In genomic region chr5:111660968-111661367, GRCm38 (mm10) we compare ENCODE assay signal across 16 mouse cellular contexts.
DNase-seq lines count a peak whose midpoint lies in the region; ATAC-seq and TF ChIP-seq lines count a peak whose summit lies in the region.
"Had no signal": no experiment of that assay in that cellular context is flagged by ENCODE, and none has a peak within 500 bp of the region (broad histone marks: within the 10 kb centered on the region; RNA-seq: fewer than 3 reads in every experiment).

No protein-coding gene starts in this region.

- WGBS in embryonic facial prominence, embryonic 10.5 days = 78% methylated on average over 6 of the region's 6 CpGs
- 26% methylated on average over 6 of the region's 6 CpGs for WGBS in forebrain, embryonic 16.5 days
- WGBS in hindbrain, embryonic 16.5 days = 19% methylated on average over 6 of the region's 6 CpGs
- 19% methylated on average over 6 of the region's 6 CpGs for WGBS in midbrain, embryonic 16.5 days
- 90% methylated on average over 6 of the region's 6 CpGs for WGBS in heart, adult 2 months

- TF ChIP-seq EP300 in heart, adult 2 months (IDR thresholded peaks at IDR 0.05; ENCODE audit: insufficient read depth, low read depth, low read length) = no peak

- H3K27me3 ChIP-seq in embryonic facial prominence, embryonic 10.5 days (replicated peaks; ENCODE audit: low read depth, poor library complexity, severe bottlenecking) = peaks cover 4% of the 10 kb centered on the region; the same call in 1 of the 2 replicates
- no peaks in the 10 kb centered on the region for H3K27me3 ChIP-seq in forebrain, embryonic 16.5 days (replicated peaks; ENCODE audit: control insufficient read depth, insufficient read depth, low read length)
- no peaks in the 10 kb centered on the region for H3K27me3 ChIP-seq in hindbrain, embryonic 16.5 days (replicated peaks; ENCODE audit: control insufficient read depth, insufficient read depth, low read length)
- no peaks in the 10 kb centered on the region for H3K27me3 ChIP-seq in midbrain, embryonic 16.5 days (ENCODE audit: control insufficient read depth, insufficient read depth, low read depth, low read length)
- H3K27me3 ChIP-seq in heart, adult 2 months (ENCODE audit: control insufficient read depth, insufficient read depth, low read length) = no peaks in the 10 kb centered on the region

- peak overlapping the region; percentile 49; the same call in 1 of the 2 replicates for H3K27ac ChIP-seq in embryonic facial prominence, embryonic 10.5 days (replicated peaks)
- peak overlapping the region; percentile 81 for H3K27ac ChIP-seq in forebrain, embryonic 16.5 days (ENCODE audit: low read length)
- peak overlapping the region; percentile 68 for H3K27ac ChIP-seq in hindbrain, embryonic 16.5 days (ENCODE audit: low read depth, low read length)
- H3K27ac ChIP-seq in midbrain, embryonic 16.5 days (ENCODE audit: low read length) = peak overlapping the region; percentile 74
- H3K27ac ChIP-seq in heart, adult 2 months = no peak overlapping the region
- H3K27ac ChIP-seq: heart, embryonic 13.5 days had no signal

- no peaks in the 10 kb centered on the region for H3K36me3 ChIP-seq in embryonic facial prominence, embryonic 10.5 days (replicated peaks)
- no peaks in the 10 kb centered on the region for H3K36me3 ChIP-seq in forebrain, embryonic 16.5 days (ENCODE audit: control insufficient read depth, insufficient read depth)
- no peaks in the 10 kb centered on the region for H3K36me3 ChIP-seq in hindbrain, embryonic 16.5 days (ENCODE audit: control insufficient read depth, insufficient read depth, low read length)
- H3K36me3 ChIP-seq in midbrain, embryonic 16.5 days (ENCODE audit: control insufficient read depth, insufficient read depth, low read length) = no peaks in the 10 kb centered on the region
- H3K36me3 ChIP-seq in heart, adult 2 months (ENCODE audit: control insufficient read depth, insufficient read depth, low read length) = no peaks in the 10 kb centered on the region
- H3K36me3 ChIP-seq: G1E; heart, embryonic 13.5 days had no signal

- TF ChIP-seq POLR2A in heart, adult 2 months (IDR thresholded peaks at IDR 0.05; ENCODE audit: insufficient read depth, low read depth, low read length) = no peak

- no peak for DNase-seq in embryonic facial prominence, embryonic 10.5 days (ENCODE audit: low spot score)
- DNase-seq in kidney, postnatal 10 days = no peak
- DNase-seq in spleen, postnatal 10 days (ENCODE audit: low spot score in 2 of 2) = no peak
- no peak for DNase-seq in heart, adult 2 months
- DNase-seq: heart, postnatal 4 days; kidney, postnatal 14 days; thymus, adult 2 months had no signal

- no peaks in the 10 kb centered on the region for H3K79me2 ChIP-seq in heart, adult 2 months (replicated peaks; ENCODE audit: control insufficient read depth, insufficient read depth, low read length)

- ATAC-seq in forebrain, embryonic 16.5 days = peak; percentile 26
- ATAC-seq in hindbrain, embryonic 16.5 days = peak; percentile 15
- ATAC-seq in midbrain, embryonic 16.5 days = peak; percentile 57; the same call in 1 of the 2 replicates
- no peak for ATAC-seq in megakaryocyte-erythroid progenitor cell, adult 5-6 weeks (replicated peaks; ENCODE audit: low FRiP score, low TSS enrichment, poor library complexity, severe bottlenecking)
- ATAC-seq: CD4-positive, CD25-positive, alpha-beta regulatory T cell, adult 4 months; intestine, postnatal 0 days had no signal

- no peak for TF ChIP-seq CTCF in heart, adult 2 months (IDR thresholded peaks at IDR 0.05)

- H3K4me3 ChIP-seq in embryonic facial prominence, embryonic 10.5 days = no peak overlapping the region
- no peak overlapping the region for H3K4me3 ChIP-seq in forebrain, embryonic 16.5 days (replicated peaks; ENCODE audit: low read length)
- H3K4me3 ChIP-seq in hindbrain, embryonic 16.5 days (ENCODE audit: low read length) = no peak overlapping the region
- H3K4me3 ChIP-seq in midbrain, embryonic 16.5 days (ENCODE audit: low read depth, low read length) = no peak overlapping the region
- no peak overlapping the region for H3K4me3 ChIP-seq in heart, adult 2 months
- H3K4me3 ChIP-seq: erythroblast, embryonic 14.5 days; heart, embryonic 13.5 days had no signal

- 0 out of 2 replicates have a peak, but pooled peaks cover 4% of the 10 kb centered on the region for H3K9me3 ChIP-seq in embryonic facial prominence, embryonic 10.5 days
- no peaks in the 10 kb centered on the region for H3K9me3 ChIP-seq in forebrain, embryonic 16.5 days (ENCODE audit: control insufficient read depth, low read length)
- no peaks in the 10 kb centered on the region for H3K9me3 ChIP-seq in hindbrain, embryonic 16.5 days (ENCODE audit: control insufficient read depth, low read length)
- no peaks in the 10 kb centered on the region for H3K9me3 ChIP-seq in midbrain, embryonic 16.5 days (replicated peaks; ENCODE audit: control insufficient read depth, low read length, poor library complexity, severe bottlenecking)

- no peak overlapping the region; the same call in 1 of the 2 replicates for H3K4me2 ChIP-seq in forebrain, embryonic 16.5 days (ENCODE audit: low read length)
- no peak overlapping the region for H3K4me2 ChIP-seq in hindbrain, embryonic 16.5 days (ENCODE audit: low read length)
- H3K4me2 ChIP-seq in midbrain, embryonic 16.5 days (ENCODE audit: low read length) = peak overlapping the region; percentile 13; the same call in 1 of the 2 replicates
- H3K4me2 ChIP-seq: heart, embryonic 13.5 days had no signal

- intact Hi-C loops in heart, adult 2 months (cut with DNase I) = no loop called here

- peaks cover 54% of the 10 kb centered on the region for H3K4me1 ChIP-seq in embryonic facial prominence, embryonic 10.5 days
- H3K4me1 ChIP-seq in forebrain, embryonic 16.5 days (replicated peaks; ENCODE audit: control insufficient read depth, insufficient read depth, low read length) = peaks cover 25% of the 10 kb centered on the region
- H3K4me1 ChIP-seq in hindbrain, embryonic 16.5 days (ENCODE audit: control insufficient read depth, insufficient read depth, low read depth, low read length) = peaks cover 23% of the 10 kb centered on the region
- peaks cover 29% of the 10 kb centered on the region for H3K4me1 ChIP-seq in midbrain, embryonic 16.5 days (ENCODE audit: control insufficient read depth, insufficient read depth, low read length)
- no peaks in the 10 kb centered on the region; the same call in 1 of the 2 replicates for H3K4me1 ChIP-seq in heart, adult 2 months (ENCODE audit: control insufficient read depth, insufficient read depth, low read length)
- H3K4me1 ChIP-seq: heart, embryonic 13.5 days had no signal

- no peak overlapping the region; the same call in 1 of the 2 replicates for H3K9ac ChIP-seq in forebrain, embryonic 16.5 days (replicated peaks; ENCODE audit: low read depth, low read length)
- H3K9ac ChIP-seq in hindbrain, embryonic 16.5 days (ENCODE audit: low read depth, low read length) = no peak overlapping the region
- no peak overlapping the region for H3K9ac ChIP-seq in midbrain, embryonic 16.5 days (ENCODE audit: low read depth, low read length)
- H3K9ac ChIP-seq in heart, adult 2 months (ENCODE audit: low read depth, low read length) = no peak overlapping the region
- H3K9ac ChIP-seq: heart, embryonic 13.5 days had no signal
